Mouse (Mus musculus) embryonic facial prominence, embryonic 10.5 days (tissue): ENCODE measurements at regions not wholly inside any gene's neighbourhood (a gene's known extent, or its start where the extent isn't known, plus 50 kb on each side); places are given as distances from the start of the nearest gene placed in this dataset.

Source experiments
- DNase-seq: peaks from one replicate; pipeline ENCODE4 v3.0.0-alpha.2; 2017; ENCODE audit warnings: low spot score
- H3K27ac ChIP-seq: fragments of 300-500 bp; sonication (generic); replicated peaks from 2 replicates; pipeline ENCODE4 v1.5.1; 2016; ENCODE audit warnings: mild to moderate bottlenecking
- H3K27me3 ChIP-seq: fragments of 300-500 bp; sonication (generic); replicated peaks from 2 replicates; pipeline ENCODE4 v1.6.1; 2016; ENCODE audit warnings: low read depth, mild to moderate bottlenecking; ENCODE audit not compliant: poor library complexity, severe bottlenecking
- H3K36me3 ChIP-seq: fragments of 300-500 bp; sonication (generic); replicated peaks from 2 replicates; pipeline ENCODE4 v1.6.1; 2016; ENCODE audit warnings: mild to moderate bottlenecking, moderate library complexity
- H3K4me1 ChIP-seq: fragments of 300-500 bp; sonication (generic); 2 replicates; pipeline ENCODE4 v1.6.1; 2016
- H3K4me3 ChIP-seq: fragments of 300-500 bp; sonication (generic); 2 replicates; pipeline ENCODE4 v1.5.1; 2016; ENCODE audit warnings: mild to moderate bottlenecking, moderate library complexity
- H3K9me3 ChIP-seq: fragments of 300-500 bp; sonication (generic); 2 replicates; pipeline ENCODE4 v1.6.1; 2016; ENCODE audit warnings: mild to moderate bottlenecking
- WGBS: fragments of 180-500 bp; shearing (Covaris S2); methylation state at CpG from one replicate; pipeline ENCODE4 v1.1.7; 2016; 5-methylcytosine and 5-hydroxymethylcytosine counted together

GRCm38 (mm10) chr7:75998853-75999252, 150.7 kb downstream of the Klhl25 start:
- 0 out of 2 replicates have a peak overlapping the region, but pooled peaks have one; percentile 10 for H3K27ac ChIP-seq
- no peaks in the 10 kb centered on the region for H3K9me3 ChIP-seq
- H3K27me3 ChIP-seq, result no peaks in the 10 kb centered on the region
- no peaks in the 10 kb centered on the region for H3K36me3 ChIP-seq
- DNase-seq, result peak; percentile 30
- WGBS, result 45% methylated on average over 5 of the region's 5 CpGs
- H3K4me3 ChIP-seq, result no peak overlapping the region
- peaks cover 6% of the 10 kb centered on the region for H3K4me1 ChIP-seq

- Histone ChIP-seq H3K36me3 (no peaks in the 10 kb centered on the region), H3K27me3 (no peaks in the 10 kb centered on the region), H3K4me3 (no peak overlapping the region), H3K27ac (no peak overlapping the region), H3K9me3 (no peaks in the 10 kb centered on the region), H3K4me1 (peaks cover 6% of the 10 kb centered on the region)
- WGBS, result 83% methylated on average over 2 of the region's 2 CpGs
- no peak for DNase-seq
Measured at GRCm38 (mm10) chr7:75999324-75999907, 151.3 kb downstream of the Klhl25 start.

- no peaks in the 10 kb centered on the region for H3K36me3 ChIP-seq
- DNase-seq, result no peak
- H3K27ac ChIP-seq, result no peak overlapping the region
- H3K27me3 ChIP-seq, result no peaks in the 10 kb centered on the region
- H3K9me3 ChIP-seq, result no peaks in the 10 kb centered on the region
- H3K4me3 ChIP-seq, result no peak overlapping the region
- H3K4me1 ChIP-seq, result peaks cover 6% of the 10 kb centered on the region
- 88% methylated on average over 1 of the region's 1 CpGs for WGBS
Measured at GRCm38 (mm10) chr7:76001012-76001411, 152.9 kb downstream of the Klhl25 start.

- H3K4me1 ChIP-seq, result no peaks in the 10 kb centered on the region
- 76% methylated on average over 6 of the region's 6 CpGs for WGBS
Measured at GRCm38 (mm10) chr7:76008226-76008625, 160.1 kb downstream of the Klhl25 start.

GRCm38 (mm10) chr7:76047743-76048142, 181.9 kb upstream of the Agbl1 start:
- 87% methylated on average over 3 of the region's 3 CpGs for WGBS
- DNase-seq, result no peak

More at GRCm38 (mm10) chr7:76008226-76008625, 160.1 kb downstream of the Klhl25 start:
- Histone ChIP-seq H3K9me3 (peaks cover 6% of the 10 kb centered on the region; the same call in 1 of the 2 replicates), H3K27ac (no peak overlapping the region), H3K27me3 (no peaks in the 10 kb centered on the region), H3K36me3 (no peaks in the 10 kb centered on the region), H3K4me3 (no peak overlapping the region)
- no peak for DNase-seq

GRCm38 (mm10) chr7:76049342-76049741, 180.3 kb upstream of the Agbl1 start:
- DNase-seq, result no peak
- Histone ChIP-seq H3K27ac (no peak overlapping the region), H3K4me1 (no peaks in the 10 kb centered on the region), H3K4me3 (no peak overlapping the region), H3K36me3 (no peaks in the 10 kb centered on the region), H3K27me3 (no peaks in the 10 kb centered on the region), H3K9me3 (no peaks in the 10 kb centered on the region)
- WGBS, result 86% methylated on average over 2 of the region's 2 CpGs

More at GRCm38 (mm10) chr7:76047743-76048142, 181.9 kb upstream of the Agbl1 start:
- H3K4me1 ChIP-seq, result no peaks in the 10 kb centered on the region
- no peak overlapping the region for H3K27ac ChIP-seq
- H3K9me3 ChIP-seq, result no peaks in the 10 kb centered on the region
- H3K4me3 ChIP-seq, result no peak overlapping the region
- no peaks in the 10 kb centered on the region for H3K27me3 ChIP-seq
- no peaks in the 10 kb centered on the region for H3K36me3 ChIP-seq

- no peaks in the 10 kb centered on the region for H3K4me1 ChIP-seq
- no peaks in the 10 kb centered on the region for H3K36me3 ChIP-seq
- H3K9me3 ChIP-seq, result no peaks in the 10 kb centered on the region
- H3K27ac ChIP-seq, result no peak overlapping the region
- no peak overlapping the region for H3K4me3 ChIP-seq
- no peak for DNase-seq
- 85% methylated on average over 3 of the region's 3 CpGs for WGBS
- H3K27me3 ChIP-seq, result no peaks in the 10 kb centered on the region
Measured at GRCm38 (mm10) chr7:76053843-76054242, 175.8 kb upstream of the Agbl1 start.

- H3K4me1 ChIP-seq, result no peaks in the 10 kb centered on the region
- WGBS, result 78% methylated on average over 1 of the region's 1 CpGs
- no peak overlapping the region for H3K27ac ChIP-seq
- H3K4me3 ChIP-seq, result no peak overlapping the region
- DNase-seq, result no peak
- no peaks in the 10 kb centered on the region for H3K36me3 ChIP-seq
- no peaks in the 10 kb centered on the region for H3K9me3 ChIP-seq
- no peaks in the 10 kb centered on the region for H3K27me3 ChIP-seq
Measured at GRCm38 (mm10) chr7:76099149-76099548, 130.5 kb upstream of the Agbl1 start.

GRCm38 (mm10) chr7:76121242-76121844, 108.3 kb upstream of the Agbl1 start:
- Histone ChIP-seq H3K36me3 (no peaks in the 10 kb centered on the region), H3K4me1 (no peaks in the 10 kb centered on the region), H3K9me3 (no peaks in the 10 kb centered on the region), H3K4me3 (no peak overlapping the region), H3K27me3 (no peaks in the 10 kb centered on the region), H3K27ac (no peak overlapping the region)
- WGBS, result 86% methylated on average over 8 of the region's 8 CpGs
- DNase-seq, result no peak

- Histone ChIP-seq H3K36me3 (no peaks in the 10 kb centered on the region), H3K4me3 (no peak overlapping the region), H3K4me1 (no peaks in the 10 kb centered on the region), H3K9me3 (no peaks in the 10 kb centered on the region), H3K27ac (no peak overlapping the region), H3K27me3 (no peaks in the 10 kb centered on the region)
- DNase-seq, result no peak
- WGBS, result 74% methylated on average over 2 of the region's 2 CpGs
Measured at GRCm38 (mm10) chr7:76127641-76128111, 102.0 kb upstream of the Agbl1 start.

- Histone ChIP-seq H3K27ac (no peak overlapping the region), H3K36me3 (no peaks in the 10 kb centered on the region), H3K4me3 (no peak overlapping the region), H3K4me1 (no peaks in the 10 kb centered on the region), H3K27me3 (no peaks in the 10 kb centered on the region), H3K9me3 (no peaks in the 10 kb centered on the region)
- WGBS, result 81% methylated on average over 4 of the region's 4 CpGs
- no peak for DNase-seq
Measured at GRCm38 (mm10) chr7:76142455-76142854, 87.2 kb upstream of the Agbl1 start.

- Histone ChIP-seq H3K36me3 (no peaks in the 10 kb centered on the region), H3K27ac (no peak overlapping the region), H3K4me3 (no peak overlapping the region), H3K27me3 (no peaks in the 10 kb centered on the region), H3K9me3 (no peaks in the 10 kb centered on the region), H3K4me1 (no peaks in the 10 kb centered on the region)
- DNase-seq, result no peak
Measured at GRCm38 (mm10) chr7:76146385-76146784, 83.3 kb upstream of the Agbl1 start.

- DNase-seq, result no peak
- 37% methylated on average over 8 of the region's 8 CpGs for WGBS
- H3K9me3 ChIP-seq, result no peaks in the 10 kb centered on the region
- no peaks in the 10 kb centered on the region for H3K36me3 ChIP-seq
- H3K4me1 ChIP-seq, result no peaks in the 10 kb centered on the region
- H3K4me3 ChIP-seq, result no peak overlapping the region
- H3K27me3 ChIP-seq, result no peaks in the 10 kb centered on the region
- H3K27ac ChIP-seq, result no peak overlapping the region
Measured at GRCm38 (mm10) chr7:76156869-76157268, 72.8 kb upstream of the Agbl1 start.
